Mouse (Mus musculus) frontal cortex, postnatal 25 days (tissue): ENCODE results near the gene Gm37240.

Experiments used
- DNase-seq, 2 experiments: peaks; one replicate each; pipeline ENCODE4 v3.0.0; 2022; ENCODE audit warnings: low spot score in 2 of 2

The Gm37240 gene

GRCm38 (mm10) chr3:85827283-85827682, 60.0 kb downstream of the Gm37240 start:
- DNase-seq, result no peak

GRCm38 (mm10) chr3:85820839-85821548, 66.3 kb downstream of the Gm37240 start:
- no peak for DNase-seq

- DNase-seq, result no peak
These were observed 68.0 kb downstream of the Gm37240 start for GRCm38 (mm10) chr3:85819319-85819718.

- no peak for DNase-seq
These were observed 70.1 kb downstream of the Gm37240 start, which contains the start of gene Fam160a1 for GRCm38 (mm10) chr3:85817191-85817590. Gene Fam160a1, minus strand, starts transcription at chr3:85817291.

- DNase-seq, result peak; percentile 8 to 22
These were observed 73.1 kb downstream of the Gm37240 start for GRCm38 (mm10) chr3:85814241-85814640.

GRCm38 (mm10) chr3:85813101-85814014, 74.0 kb downstream of the Gm37240 start:
- DNase-seq, result no peak

- no peak for DNase-seq
These were observed 75.3 kb downstream of the Gm37240 start for GRCm38 (mm10) chr3:85812010-85812409.

- no peak for DNase-seq
These were observed 94.2 kb downstream of the Gm37240 start for GRCm38 (mm10) chr3:85793166-85793565.

GRCm38 (mm10) chr3:85789748-85790147, 97.6 kb downstream of the Gm37240 start:
- no peak for DNase-seq

- DNase-seq, result no peak
These were observed 100.8 kb downstream of the Gm37240 start for GRCm38 (mm10) chr3:85786501-85786900.

GRCm38 (mm10) chr3:85780906-85781305, 106.4 kb downstream of the Gm37240 start:
- DNase-seq, result no peak

GRCm38 (mm10) chr3:85780332-85780731, 107.0 kb downstream of the Gm37240 start:
- no peak for DNase-seq

- no peak for DNase-seq
These were observed 109.5 kb downstream of the Gm37240 start for GRCm38 (mm10) chr3:85777841-85778240.

- no peak for DNase-seq
These were observed 110.0 kb downstream of the Gm37240 start for GRCm38 (mm10) chr3:85777356-85777755.

GRCm38 (mm10) chr3:85776707-85777106, 110.6 kb downstream of the Gm37240 start:
- DNase-seq, result no peak

GRCm38 (mm10) chr3:85776126-85776525, 111.2 kb downstream of the Gm37240 start:
- DNase-seq, result no peak

GRCm38 (mm10) chr3:85773886-85774285, 113.4 kb downstream of the Gm37240 start:
- no peak for DNase-seq

- DNase-seq, result no peak
These were observed 113.9 kb downstream of the Gm37240 start for GRCm38 (mm10) chr3:85773425-85773824.

- no peak for DNase-seq
These were observed 122.4 kb downstream of the Gm37240 start for GRCm38 (mm10) chr3:85764937-85765337.

GRCm38 (mm10) chr3:85764008-85764834, 123.1 kb downstream of the Gm37240 start:
- no peak for DNase-seq

GRCm38 (mm10) chr3:85757944-85758343, 129.4 kb downstream of the Gm37240 start:
- DNase-seq, result no peak

- no peak for DNase-seq
These were observed 129.9 kb downstream of the Gm37240 start for GRCm38 (mm10) chr3:85757435-85757834.
